In genomic region chr7:83913995-83914394, GRCm38 (mm10) we compare ENCODE assay signal across 18 mouse cellular contexts. TPM values are rescaled to one million over a fixed set of nuclear protein-coding genes. Genes with fewer than 3 reads are reported as not detected.
DNase-seq lines count a peak whose midpoint lies in the region; ATAC-seq and TF ChIP-seq lines count a peak whose summit lies in the region.
"Had no signal": no experiment of that assay in that cellular context is flagged by ENCODE, and none has a peak within 500 bp of the region (broad histone marks: within the 10 kb centered on the region; RNA-seq: fewer than 3 reads in every experiment).

No protein-coding gene starts in this region.

- DNase-seq in lung, adult 2 months: no peak
- no peak for DNase-seq in ES-E14 (ENCODE audit: low read depth, low spot score)
- DNase-seq in thymus, postnatal 36 days: no peak
- DNase-seq: heart, adult 11 months had no signal

- no peaks in the 10 kb centered on the region for H3K9me3 ChIP-seq in hindbrain, embryonic 15.5 days
- H3K9me3 ChIP-seq in hindbrain, embryonic 13.5 days: no peaks in the 10 kb centered on the region
- no peaks in the 10 kb centered on the region for H3K9me3 ChIP-seq in lung, embryonic 16.5 days (ENCODE audit: control insufficient read depth, low read length)
- no peaks in the 10 kb centered on the region for H3K9me3 ChIP-seq in ES-E14 (ENCODE audit: control insufficient read depth, insufficient read depth, low read depth, low read length)
- H3K9me3 ChIP-seq: embryonic facial prominence, embryonic 12.5 days; embryonic facial prominence, embryonic 15.5 days; forebrain, embryonic 12.5 days; G1E; heart, embryonic 12.5 days; heart, embryonic 15.5 days; hindbrain, embryonic 10.5 days had no signal

- no peak overlapping the region for H3K4me3 ChIP-seq in hindbrain, embryonic 15.5 days
- H3K4me3 ChIP-seq in hindbrain, embryonic 13.5 days: no peak overlapping the region
- H3K4me3 ChIP-seq in lung, embryonic 16.5 days (ENCODE audit: low read length): no peak overlapping the region
- H3K4me3 ChIP-seq in lung, adult 2 months (replicated peaks; ENCODE audit: extremely low read depth, low read depth, low read length): no peak overlapping the region
- no peak overlapping the region for H3K4me3 ChIP-seq in ES-E14 (ENCODE audit: insufficient read depth in 1 of 2, low read depth in 1 of 2, low read length in 2 of 2, poor library complexity in 1 of 2, severe bottlenecking in 1 of 2)
- H3K4me3 ChIP-seq: embryonic facial prominence, embryonic 12.5 days; embryonic facial prominence, embryonic 15.5 days; forebrain, embryonic 12.5 days; gastrocnemius, adult 2 months; heart, embryonic 12.5 days; heart, embryonic 15.5 days; hindbrain, embryonic 10.5 days had no signal

- H3K4me1 ChIP-seq in hindbrain, embryonic 15.5 days (replicated peaks): no peaks in the 10 kb centered on the region
- H3K4me1 ChIP-seq in hindbrain, embryonic 13.5 days (replicated peaks): no peaks in the 10 kb centered on the region
- H3K4me1 ChIP-seq in lung, embryonic 16.5 days (replicated peaks; ENCODE audit: control insufficient read depth, insufficient read depth, low read length): no peaks in the 10 kb centered on the region
- H3K4me1 ChIP-seq in lung, adult 2 months (ENCODE audit: control insufficient read depth, insufficient read depth, low read length): no peaks in the 10 kb centered on the region
- no peaks in the 10 kb centered on the region for H3K4me1 ChIP-seq in ES-E14 (ENCODE audit: control insufficient read depth in 2 of 2, insufficient read depth in 2 of 2, low read length in 2 of 2, poor library complexity in 1 of 2)
- H3K4me1 ChIP-seq: embryonic facial prominence, embryonic 12.5 days; embryonic facial prominence, embryonic 15.5 days; forebrain, embryonic 12.5 days; heart, embryonic 12.5 days; heart, embryonic 15.5 days; hindbrain, embryonic 10.5 days had no signal

- no peak overlapping the region for H3K27ac ChIP-seq in hindbrain, embryonic 15.5 days (replicated peaks)
- no peak overlapping the region for H3K27ac ChIP-seq in hindbrain, embryonic 13.5 days
- H3K27ac ChIP-seq in lung, embryonic 16.5 days (ENCODE audit: low read length): peak overlapping the region; percentile 78
- no peak overlapping the region for H3K27ac ChIP-seq in ES-E14 (ENCODE audit: insufficient read depth, low read depth, low read length, poor library complexity, severe bottlenecking)
- H3K27ac ChIP-seq: embryonic facial prominence, embryonic 12.5 days; embryonic facial prominence, embryonic 15.5 days; forebrain, embryonic 12.5 days; gastrocnemius, adult 2 months; heart, embryonic 15.5 days; hindbrain, embryonic 10.5 days; hindbrain, embryonic 14.5 days had no signal

- no peak overlapping the region for H3K4me2 ChIP-seq in hindbrain, embryonic 15.5 days
- no peak overlapping the region for H3K4me2 ChIP-seq in hindbrain, embryonic 13.5 days
- no peak overlapping the region for H3K4me2 ChIP-seq in lung, embryonic 16.5 days (ENCODE audit: low read depth, low read length)
- H3K4me2 ChIP-seq: embryonic facial prominence, embryonic 12.5 days; embryonic facial prominence, embryonic 15.5 days; forebrain, embryonic 12.5 days; heart, embryonic 12.5 days; heart, embryonic 15.5 days; hindbrain, embryonic 14.5 days had no signal

- no peak for TF ChIP-seq POLR2A in lung, adult 2 months (IDR thresholded peaks at IDR 0.05; ENCODE audit: borderline replicate concordance, extremely low read depth, low read depth, low read length)

- TF ChIP-seq CTCF in lung, adult 2 months (IDR thresholded peaks at IDR 0.05; ENCODE audit: insufficient read depth, low read length): no peak

- no peaks in the 10 kb centered on the region for H3K27me3 ChIP-seq in hindbrain, embryonic 15.5 days
- H3K27me3 ChIP-seq in hindbrain, embryonic 13.5 days: no peaks in the 10 kb centered on the region
- no peaks in the 10 kb centered on the region for H3K27me3 ChIP-seq in lung, embryonic 16.5 days (ENCODE audit: control insufficient read depth, insufficient read depth, low read depth, low read length)
- H3K27me3 ChIP-seq: embryonic facial prominence, embryonic 12.5 days; embryonic facial prominence, embryonic 15.5 days; forebrain, embryonic 12.5 days; heart, embryonic 15.5 days had no signal

- no peaks in the 10 kb centered on the region for H3K36me3 ChIP-seq in hindbrain, embryonic 15.5 days
- H3K36me3 ChIP-seq in hindbrain, embryonic 13.5 days: no peaks in the 10 kb centered on the region
- H3K36me3 ChIP-seq in lung, embryonic 16.5 days (ENCODE audit: control insufficient read depth, insufficient read depth, low read length): no peaks in the 10 kb centered on the region
- H3K36me3 ChIP-seq in ES-E14 (ENCODE audit: control insufficient read depth, insufficient read depth, low read length, poor library complexity, severe bottlenecking): no peaks in the 10 kb centered on the region
- H3K36me3 ChIP-seq: embryonic facial prominence, embryonic 12.5 days; embryonic facial prominence, embryonic 15.5 days; forebrain, embryonic 12.5 days; G1E; heart, embryonic 12.5 days; heart, embryonic 15.5 days; hindbrain, embryonic 10.5 days had no signal

- WGBS in hindbrain, embryonic 15.5 days: 79% methylated on average over 9 of the region's 9 CpGs
- WGBS in hindbrain, embryonic 13.5 days: 81% methylated on average over 9 of the region's 9 CpGs
- WGBS in lung, embryonic 16.5 days: 65% methylated on average over 9 of the region's 9 CpGs
- 76% methylated on average over 9 of the region's 9 CpGs for WGBS in lung, adult 2 months

- H3K9ac ChIP-seq in hindbrain, embryonic 15.5 days: no peak overlapping the region
- H3K9ac ChIP-seq in hindbrain, embryonic 13.5 days: no peak overlapping the region
- H3K9ac ChIP-seq in lung, embryonic 16.5 days (ENCODE audit: low read length): no peak overlapping the region
- no peak overlapping the region for H3K9ac ChIP-seq in ES-E14 (ENCODE audit: insufficient read depth, low read depth, low read length, poor library complexity, severe bottlenecking)
- H3K9ac ChIP-seq: embryonic facial prominence, embryonic 12.5 days; embryonic facial prominence, embryonic 15.5 days; forebrain, embryonic 12.5 days; heart, embryonic 12.5 days; heart, embryonic 15.5 days; hindbrain, embryonic 14.5 days had no signal

- ATAC-seq in hindbrain, embryonic 15.5 days (ENCODE audit: low FRiP score, low read depth): peak; percentile 15; the same call in 1 of the 2 replicates
- no peak for ATAC-seq in hindbrain, embryonic 13.5 days (ENCODE audit: low FRiP score)
- ATAC-seq in lung, embryonic 16.5 days (ENCODE audit: low read depth): peak; percentile 64
- 0 out of 2 replicates have a peak, but pooled peaks have one; percentile 25 for ATAC-seq in erythroid progenitor cell, adult 5-6 weeks (replicated peaks; ENCODE audit: low FRiP score, poor library complexity, severe bottlenecking)
- ATAC-seq: intestine, postnatal 0 days had no signal

- in situ Hi-C loops in ES-E14 (cut with MboI; ENCODE audit: low sequenced_read_pairs in 2 of 2, unreplicated experiment in 2 of 2): loop anchor here (10.0 to 25.0 kb wide), 2 partner anchors 361 to 373 kb away; no protein-coding TSS in a partner anchor

TF ChIP-seq in ES-E14, 5 proteins besides CTCF, POLR2A, EP300 and RAD21:
- no peak for TF ChIP-seq ZNF384 (IDR thresholded peaks at IDR 0.05; ENCODE audit: low read depth, low read length)
- peak; percentile 86 for TF ChIP-seq MAFK (IDR thresholded peaks at IDR 0.05; ENCODE audit: insufficient read depth, low read depth, low read length)
- no peak for TF ChIP-seq CHD2 (IDR thresholded peaks at IDR 0.05; ENCODE audit: low read depth, low read length)

RNA-seq across cellular contexts. Expression of gene Mesd, which starts 29.7 kb away (rescaled TPM):
- polyA plus RNA-seq in hindbrain, embryonic 15.5 days (2015; fragmentation: Nextera tagmentation; extraction: Ambion mirVana): 67.1 and 79.1 TPM in 2 replicates
- 73.6 and 74.5 TPM in 2 replicates for polyA plus RNA-seq in hindbrain, embryonic 13.5 days (2015; fragmentation: Nextera tagmentation; extraction: Ambion mirVana)
- 118 and 132 TPM in 2 replicates for polyA plus RNA-seq in lung, embryonic 16.5 days (2015; fragmentation: Nextera tagmentation; extraction: Ambion mirVana)
- 9.2 and 15.0 TPM in 2 replicates for polyA plus RNA-seq in lung, adult 2 months (2012; rRNA removed)
- total RNA-seq in ES-E14 (2012; rRNA removed): 142 and 228 TPM in 2 replicates
- total RNA-seq in erythroid progenitor cell, adult 5-6 weeks (2015; ENCODE audit: low replicate concordance): 25.2 and 30.6 TPM in 2 replicates
- 33.7 and 38.1 TPM in 2 replicates for total RNA-seq in erythroid progenitor cell, adult 5-6 weeks (2017; ENCODE audit: low replicate concordance)

RNA-seq across cellular contexts. Expression of gene Tlnrd1, which starts 29.9 kb away (rescaled TPM):
- 11.1 and 11.5 TPM in 2 replicates for polyA plus RNA-seq in hindbrain, embryonic 15.5 days (2015; fragmentation: Nextera tagmentation; extraction: Ambion mirVana)
- 7.5 and 7.6 TPM in 2 replicates for polyA plus RNA-seq in hindbrain, embryonic 13.5 days (2015; fragmentation: Nextera tagmentation; extraction: Ambion mirVana)
- 10.4 and 10.5 TPM in 2 replicates for polyA plus RNA-seq in lung, embryonic 16.5 days (2015; fragmentation: Nextera tagmentation; extraction: Ambion mirVana)
- 49.2 and 68.8 TPM in 2 replicates for polyA plus RNA-seq in lung, adult 2 months (2012; rRNA removed)
- 10.4 and 13.2 TPM in 2 replicates for total RNA-seq in ES-E14 (2012; rRNA removed)
- 28.8 and 36.9 TPM in 2 replicates for total RNA-seq in erythroid progenitor cell, adult 5-6 weeks (2015; ENCODE audit: low replicate concordance)
- total RNA-seq in erythroid progenitor cell, adult 5-6 weeks (2017; ENCODE audit: low replicate concordance): 19.2 and 25.7 TPM in 2 replicates
